Mouse (Mus musculus): ENCODE measurements around the gene Tmcc2. TPM values are rescaled to one million over a fixed set of nuclear protein-coding genes. Genes with fewer than 3 reads are reported as not detected.

The Tmcc2 gene
- total and polyA plus RNA-seq, 3 experiments, result 0.14 to 0.34 TPM; not detected in 1

DNA sequence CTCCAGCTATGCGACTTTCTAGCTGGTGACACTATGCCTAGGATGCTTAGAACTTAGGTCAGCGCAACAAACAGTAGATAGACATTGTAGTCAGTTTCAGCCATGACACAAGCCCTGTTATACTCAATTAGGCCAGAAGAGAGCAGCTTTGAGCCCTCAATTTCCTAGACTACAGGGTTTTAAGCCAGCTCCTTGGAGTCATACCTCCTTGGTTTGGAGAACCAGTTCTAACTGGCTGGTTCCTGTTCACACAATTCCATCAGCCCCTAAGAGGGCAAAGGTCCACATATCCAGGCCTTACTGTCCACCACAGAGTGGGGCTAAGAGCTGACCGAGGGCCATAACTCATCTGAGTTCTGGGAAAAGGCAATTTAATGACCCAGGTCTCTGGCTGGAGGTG, 78.4 kb downstream of the Tmcc2 start:
- Histone ChIP-seq H3K79me2 (replicated peaks; ENCODE audit: control insufficient read depth, extremely low read depth, insufficient read depth, poor library complexity, severe bottlenecking) (no peaks in the 10 kb centered on the region), H3K9me3 (replicated peaks; ENCODE audit: low read length) (no peaks in the 10 kb centered on the region), H3K4me3 (replicated peaks in 1 of 3; ENCODE audit: low read depth in 2 of 3, low read length in 2 of 3, poor library complexity in 1 of 3) (no peak overlapping the region), H3K4me1 (ENCODE audit: control insufficient read depth in 1 of 2, insufficient read depth in 2 of 2) (peaks cover 0 to 23% of the 10 kb centered on the region in 2 experiments), H3K9ac (ENCODE audit: insufficient read depth, low read depth) (no peak overlapping the region), H3K36me3 (replicated peaks in 1 of 2; ENCODE audit: control insufficient read depth in 1 of 2, insufficient read depth in 1 of 2, low read length in 1 of 2) (no peaks in the 10 kb centered on the region), H3K27me3 (replicated peaks) (peaks cover 15% of the 10 kb centered on the region), H3K4me2 (ENCODE audit: insufficient read depth, low read depth, poor library complexity, severe bottlenecking) (no peak overlapping the region), H3K27ac (ENCODE audit: insufficient read depth, low read depth) (no peak overlapping the region)
- no peak for TF ChIP-seq TCF12 (IDR thresholded peaks at IDR 0.05; ENCODE audit: low read depth, low read length)
- TF ChIP-seq MAX (IDR thresholded peaks at IDR 0.05; ENCODE audit: low read length), result no peak
- peak; percentile 80 for TF ChIP-seq RAD21 (IDR thresholded peaks at IDR 0.05; ENCODE audit: low read depth, low read length)
- TF ChIP-seq NELFE (IDR thresholded peaks at IDR 0.05; ENCODE audit: low read depth, low read length), result no peak
- TF ChIP-seq POLR2AphosphoS2 (IDR thresholded peaks at IDR 0.05; ENCODE audit: low read depth, low read length), result no peak
- no peak for TF ChIP-seq UBTF (IDR thresholded peaks at IDR 0.05; ENCODE audit: low read depth, low read length)
- TF ChIP-seq PAX5 (IDR thresholded peaks at IDR 0.05; ENCODE audit: low read length), result no peak
- TF ChIP-seq SMC3 (IDR thresholded peaks at IDR 0.05; ENCODE audit: low read depth, low read length), result peak; percentile 98
- no peak for TF ChIP-seq SIN3A (IDR thresholded peaks at IDR 0.05; ENCODE audit: low read length)
- no peak for TF ChIP-seq ELF1 (IDR thresholded peaks at IDR 0.05; ENCODE audit: low read depth, low read length)
- TF ChIP-seq RCOR1 (conservative IDR thresholded peaks at IDR 0.05; ENCODE audit: low read depth, low read length), result no peak
- no peak for TF ChIP-seq USF2 (conservative IDR thresholded peaks at IDR 0.05; ENCODE audit: low read depth, low read length)
- 0 out of 2 replicates have a peak, but pooled peaks have one; percentile 9 for TF ChIP-seq IRF4 (IDR thresholded peaks at IDR 0.05; ENCODE audit: low read depth, low read length)
- TF ChIP-seq JUN (IDR thresholded peaks at IDR 0.05; ENCODE audit: insufficient read depth, low read depth, low read length), result no peak
- no peak for TF ChIP-seq TBP (conservative IDR thresholded peaks at IDR 0.05; ENCODE audit: low read depth, low read length)
- TF ChIP-seq EP300 (IDR thresholded peaks at IDR 0.05; ENCODE audit: low read length), result no peak
- peak; percentile 84 for TF ChIP-seq ZC3H11A (IDR thresholded peaks at IDR 0.05; ENCODE audit: low read depth, low read length)
- TF ChIP-seq MEF2A (IDR thresholded peaks at IDR 0.05; ENCODE audit: borderline replicate concordance, low read depth, low read length), result no peak
- TF ChIP-seq JUND (conservative IDR thresholded peaks at IDR 0.05; ENCODE audit: low read depth, low read length), result no peak
- no peak for TF ChIP-seq HCFC1 (IDR thresholded peaks at IDR 0.05; ENCODE audit: low read depth, low read length)
- TF ChIP-seq CTCF (conservative IDR thresholded peaks at IDR 0.05 in 1 of 2, IDR thresholded peaks at IDR 0.05 in 1 of 2; ENCODE audit: low read depth in 2 of 2, low read length in 2 of 2), result peak; percentile 64 to 94; a peak in 3 of 4 replicates
- TF ChIP-seq ETS1 (conservative IDR thresholded peaks at IDR 0.05; ENCODE audit: low read depth, low read length), result no peak
- no peak for TF ChIP-seq BHLHE40 (IDR thresholded peaks at IDR 0.05; ENCODE audit: low read depth, low read length)
- no peak for TF ChIP-seq E2F4 (IDR thresholded peaks at IDR 0.05; ENCODE audit: insufficient replicate concordance, low read depth, low read length)
- no peak for TF ChIP-seq GABPA (IDR thresholded peaks at IDR 0.05; ENCODE audit: insufficient replicate concordance, low read depth, low read length)
- no peak for TF ChIP-seq MAFK (IDR thresholded peaks at IDR 0.05; ENCODE audit: insufficient replicate concordance, low read length)
- in situ Hi-C loops (cut with MboI; ENCODE audit: low pct_ligation_motif_present, low pct_unique_long_range_greater_than_20kb, low sequenced_read_pairs) (no loop called here), dilution Hi-C loops (cut with MboI; ENCODE audit: extremely low pct_ligation_motif_present, extremely low pct_unique_long_range_greater_than_20kb, low sequenced_read_pairs) (no loop called here)
- peak; percentile 68 for DNase-seq (ENCODE audit: extremely low read depth)

Measured in CH12.LX (cell line).